Mouse (Mus musculus) MEL (cell line): ENCODE results near the gene Trdmt1.

Experiments
- CTCF ChIP-seq, 3 experiments: IDR thresholded peaks in 2 of 3; conservative IDR thresholded peaks in 1 of 3; 2 replicates each; pipeline ENCODE4 v1.5.1; 2011 to 2012; ENCODE audit warnings: low read length in 3 of 3, low read depth in 2 of 3, mild to moderate bottlenecking in 2 of 3, improper control_type of control experiment in 1 of 3, inconsistent platforms in 1 of 3, mixed read lengths in 1 of 3, moderate library complexity in 1 of 3; ENCODE audit not compliant: control insufficient read depth in 1 of 3, insufficient read depth in 1 of 3, poor library complexity in 1 of 3, severe bottlenecking in 1 of 3
- MAZ ChIP-seq: IDR thresholded peaks from 2 replicates; pipeline ENCODE4 v1.6.1; 2012; ENCODE audit warnings: low read depth, mild to moderate bottlenecking, inconsistent platforms, low read length, improper control_type of control experiment
- RCOR1 ChIP-seq: IDR thresholded peaks from 2 replicates; pipeline ENCODE4 v1.6.1; 2012; ENCODE audit warnings: low read depth, mild to moderate bottlenecking, inconsistent platforms, low read length, improper control_type of control experiment

GRCm38 (mm10) chr2:13527125-13527524 is 17.3 kb downstream of the Trdmt1 start:
- TF ChIP-seq CTCF (IDR thresholded peaks at IDR 0.05 in 2 of 3, conservative IDR thresholded peaks at IDR 0.05 in 1 of 3; ENCODE audit: control insufficient read depth in 1 of 3, insufficient read depth in 1 of 3, low read depth in 2 of 3, low read length in 3 of 3, poor library complexity in 1 of 3, severe bottlenecking in 1 of 3) (no peak), RCOR1 (no peak), MAZ (no peak)
